Mouse (Mus musculus) thymus, postnatal 4 days (tissue): ENCODE measurements around the gene Ddias.
A peak's percentile ranks its signal among the peaks of the same experiment; 100 is the strongest.
"Not testable (repeated sequence)": the region's sequence is repeated elsewhere in the genome, so short reads cannot be mapped to it uniquely, and the experiment has no call there.

Experiments used
- DNase-seq: peaks from one replicate; pipeline ENCODE4 v3.0.0; 2021

The Ddias gene

GRCm38 (mm10) chr7:92874116-92874675, at the start of gene Ddias, which contains the start of gene Prcp:
Gene Ddias (minus strand): TSS chr7:92874247.
Gene Prcp (plus strand): TSS chr7:92874470.
- DNase-seq = peak; percentile 97

GRCm38 (mm10) chr7:92920857-92921172, 46.8 kb upstream of the Ddias start:
- DNase-seq = no peak

- no peak for DNase-seq
Measured at GRCm38 (mm10) chr7:92920172-92920856, 46.3 kb upstream of the Ddias start.

GRCm38 (mm10) chr7:92904285-92904684, 30.2 kb upstream of the Ddias start:
- not testable (repeated sequence) for DNase-seq

DNA sequence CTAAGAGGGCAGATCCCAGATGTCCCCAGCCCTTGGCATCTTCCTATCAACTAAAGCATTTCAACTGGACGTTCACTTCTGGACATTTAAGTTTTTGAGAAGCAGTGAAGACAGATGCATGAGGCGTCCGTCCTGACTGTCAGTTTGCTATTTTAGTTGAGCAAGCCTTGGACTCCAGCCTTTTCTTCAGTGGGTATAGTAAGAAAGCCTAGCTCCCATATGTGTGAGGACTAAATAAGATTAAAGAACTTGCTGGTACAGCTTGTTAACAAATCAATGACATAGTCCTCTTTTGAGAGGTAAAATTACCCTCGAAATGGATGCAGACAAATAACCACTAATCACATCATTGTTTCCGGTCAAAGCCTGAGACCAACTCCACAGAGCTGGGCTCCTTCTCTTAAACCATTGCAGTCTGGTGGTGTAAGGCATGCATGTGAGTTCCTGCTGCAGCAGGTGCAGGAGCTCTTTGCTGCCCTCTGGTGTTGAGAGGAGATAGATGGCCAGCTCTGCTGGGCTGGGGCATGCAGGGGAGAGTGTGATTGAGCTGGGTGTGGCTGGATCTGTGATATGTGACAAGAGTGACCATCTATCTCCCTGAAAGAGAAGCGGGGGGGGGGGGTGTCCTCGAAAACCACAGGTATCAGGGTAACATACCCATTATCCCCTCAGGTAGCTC, 29.5 kb upstream of the Ddias start:
- DNase-seq = peak; percentile 80

- DNase-seq = no peak
Measured at GRCm38 (mm10) chr7:92897021-92897420, 23.0 kb upstream of the Ddias start.

DNA sequence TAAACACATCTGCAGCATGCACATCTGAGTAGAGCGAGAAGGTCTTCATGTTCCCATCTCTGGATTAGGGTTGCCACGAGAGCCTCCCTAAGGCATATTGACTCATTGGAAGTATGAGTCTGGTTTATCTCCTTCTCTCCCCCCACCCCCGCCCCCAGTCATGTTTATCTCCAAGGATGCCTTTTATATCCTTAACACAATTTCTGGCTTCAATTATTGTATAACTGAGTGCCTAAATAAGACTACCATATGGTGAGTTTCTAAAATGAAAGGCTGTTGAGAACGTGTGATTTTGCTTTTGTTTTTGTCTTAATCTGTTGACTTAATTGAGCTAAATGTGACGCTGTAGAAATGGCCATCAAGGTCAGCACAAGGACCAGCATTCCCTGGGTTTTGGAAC, 22.0 kb upstream of the Ddias start:
- no peak for DNase-seq

GRCm38 (mm10) chr7:92893478-92893877, 19.4 kb upstream of the Ddias start:
- no peak for DNase-seq

DNA sequence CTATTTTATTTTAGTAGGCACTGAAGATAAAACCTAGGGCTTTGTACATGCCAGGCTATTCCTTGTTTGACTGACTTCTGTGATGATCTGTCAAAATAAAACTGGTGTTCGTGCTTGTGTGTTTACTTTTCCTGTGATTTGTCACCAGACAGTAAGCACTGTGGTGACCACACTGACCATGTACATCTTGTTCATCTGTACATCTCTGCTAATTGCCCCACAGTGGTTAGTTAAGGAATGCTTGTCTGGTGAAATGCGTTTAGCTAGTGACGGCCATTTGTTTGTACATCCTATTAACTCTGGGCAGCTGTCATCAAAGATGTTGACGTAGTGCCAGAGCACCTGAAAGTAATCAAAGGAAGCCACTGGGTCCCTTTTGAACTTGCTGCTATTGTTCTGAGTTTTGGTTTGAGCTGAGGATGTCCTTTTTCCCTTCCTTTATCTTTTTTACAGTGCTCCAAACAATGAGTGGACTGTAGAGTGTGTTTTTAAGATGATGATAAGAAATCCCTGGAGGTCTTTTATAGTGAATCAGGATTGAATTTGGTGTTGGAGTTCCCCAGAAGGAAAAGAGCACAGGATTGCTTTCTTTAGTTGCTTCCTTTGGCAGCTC, 16.7 kb upstream of the Ddias start:
- DNase-seq = no peak

- no peak for DNase-seq
Measured at GRCm38 (mm10) chr7:92890211-92890610, 16.2 kb upstream of the Ddias start.

DNA sequence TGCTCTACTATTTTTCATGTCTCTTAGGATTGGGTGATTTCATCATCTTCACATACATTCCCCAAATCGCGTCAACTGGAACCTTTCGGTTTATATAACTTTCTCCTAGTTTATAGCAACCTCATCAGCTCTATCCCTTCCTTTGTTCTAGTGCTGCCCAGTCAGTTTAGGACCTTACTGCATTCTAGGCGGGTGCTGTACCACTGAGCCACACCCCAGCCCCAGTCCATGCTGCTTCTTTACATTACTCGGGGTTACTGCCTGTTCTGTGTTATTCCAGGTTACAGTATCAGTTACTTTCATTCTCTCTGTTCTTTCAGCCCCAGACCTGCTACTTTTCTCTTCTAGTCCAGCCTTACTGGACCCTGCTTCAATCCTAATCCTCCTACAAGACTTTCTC, 13.2 kb upstream of the Ddias start:
- no peak for DNase-seq

- no peak for DNase-seq
Measured at GRCm38 (mm10) chr7:92886801-92887200, 12.8 kb upstream of the Ddias start.

DNA sequence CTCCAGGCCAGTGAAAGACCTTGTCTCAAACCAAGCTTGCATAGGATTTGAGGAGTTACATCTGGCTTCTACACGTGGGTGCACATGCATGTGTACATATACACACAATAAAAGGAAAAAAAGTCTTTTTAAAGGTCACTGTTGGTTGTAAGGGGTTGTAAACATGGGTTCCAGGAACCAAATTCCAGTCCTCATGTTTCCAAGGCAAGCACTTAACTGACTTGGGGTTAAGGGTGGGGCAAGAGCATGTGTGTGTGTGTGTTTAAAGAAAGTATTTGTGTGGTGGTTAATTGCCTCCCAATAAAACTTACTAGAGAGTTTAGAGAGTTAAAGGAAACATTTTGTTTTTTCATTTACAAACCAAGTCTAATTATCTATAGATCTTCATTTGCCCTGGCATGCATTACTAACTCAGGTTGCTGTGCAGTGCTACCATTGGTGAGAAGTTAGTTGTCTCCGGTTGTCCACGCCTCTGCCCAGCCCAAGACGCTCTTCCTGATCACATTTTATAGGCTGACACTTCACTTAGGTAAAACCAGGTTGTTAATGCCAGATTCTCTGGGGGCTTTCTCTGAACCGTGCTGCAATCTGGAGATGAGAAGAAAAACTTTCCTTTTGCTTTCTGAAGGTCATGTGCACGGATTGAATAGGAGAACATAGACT, 11.1 kb upstream of the Ddias start:
- DNase-seq = no peak

DNA sequence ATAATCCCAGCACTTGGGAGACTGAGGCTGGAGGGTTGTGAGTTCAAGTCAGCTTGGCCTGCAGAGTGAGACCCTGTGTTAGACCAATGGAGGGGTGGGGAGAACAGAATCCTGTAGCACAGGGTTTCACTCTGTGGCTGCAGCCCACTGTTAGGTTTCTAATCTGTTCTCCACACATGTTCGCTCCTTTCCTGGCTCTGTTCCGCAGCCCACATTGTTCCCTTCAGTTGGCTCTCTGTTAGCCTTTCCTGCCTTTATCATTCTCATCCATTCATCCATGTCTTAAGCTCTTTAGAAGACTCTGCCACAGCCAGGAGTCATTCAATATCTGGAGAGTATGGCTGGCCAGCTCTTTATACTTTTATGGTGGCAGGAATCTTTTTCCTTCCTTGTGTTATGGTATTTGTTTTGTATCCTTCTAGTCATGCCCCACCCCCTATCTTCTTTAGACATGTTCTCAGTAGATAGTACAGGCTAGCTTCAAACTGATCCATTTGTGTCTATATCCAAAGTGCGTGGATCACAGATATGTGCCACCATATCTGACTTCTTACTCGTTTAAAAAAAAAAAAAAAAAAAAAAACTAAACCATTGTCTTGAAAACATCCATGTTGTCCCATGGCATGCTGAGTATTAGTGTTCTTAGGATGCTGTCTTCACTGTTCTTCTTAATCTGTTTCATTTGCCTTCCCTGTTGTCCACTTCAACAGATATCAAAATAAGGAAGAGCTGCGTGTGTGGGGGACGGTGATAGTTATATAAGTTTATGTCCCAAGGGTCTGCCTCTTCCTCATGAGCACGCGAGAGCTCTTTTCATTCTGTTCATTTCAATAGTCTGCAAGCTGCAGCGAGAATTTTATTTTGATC, 10.0 kb upstream of the Ddias start:
- no peak for DNase-seq

DNA sequence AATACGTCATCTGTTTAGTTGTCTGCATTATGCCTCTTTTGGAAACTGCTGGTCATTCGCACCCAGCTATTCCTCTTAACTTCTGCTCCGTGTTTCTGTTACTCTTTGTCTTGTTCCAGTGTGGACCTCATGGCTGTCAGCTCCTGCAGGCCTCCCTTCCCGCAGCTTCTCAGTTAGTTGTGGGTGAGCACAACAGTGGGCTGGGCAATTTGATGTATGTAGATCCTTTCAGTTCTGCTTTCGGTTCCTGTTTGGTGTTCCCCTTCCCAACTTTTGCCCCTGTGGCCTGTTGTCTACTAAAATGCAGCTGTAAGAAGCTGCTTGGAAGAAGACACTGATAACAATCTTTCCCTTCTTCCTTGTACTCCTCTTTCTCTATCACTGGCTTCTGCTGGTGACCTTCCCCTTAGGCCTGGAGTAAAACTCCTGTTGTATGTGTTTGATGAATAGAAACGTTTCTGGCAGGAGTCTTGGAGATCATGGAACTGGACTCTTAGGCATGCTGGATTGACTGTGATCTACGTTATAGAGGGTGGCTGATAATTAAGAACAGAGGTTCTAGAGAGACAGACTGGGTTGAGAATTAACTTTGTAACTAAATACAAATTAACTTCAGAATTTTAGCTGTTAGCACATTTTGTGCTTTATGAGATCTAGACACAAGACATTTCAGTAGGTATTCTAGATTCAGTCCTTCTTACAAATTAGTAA, 4.7 kb upstream of the Ddias start:
- DNase-seq = no peak

GRCm38 (mm10) chr7:92876538-92876937, 2.5 kb upstream of the Ddias start:
- DNase-seq = no peak

GRCm38 (mm10) chr7:92876066-92876465, 2.0 kb upstream of the Ddias start:
- DNase-seq = no peak

DNA sequence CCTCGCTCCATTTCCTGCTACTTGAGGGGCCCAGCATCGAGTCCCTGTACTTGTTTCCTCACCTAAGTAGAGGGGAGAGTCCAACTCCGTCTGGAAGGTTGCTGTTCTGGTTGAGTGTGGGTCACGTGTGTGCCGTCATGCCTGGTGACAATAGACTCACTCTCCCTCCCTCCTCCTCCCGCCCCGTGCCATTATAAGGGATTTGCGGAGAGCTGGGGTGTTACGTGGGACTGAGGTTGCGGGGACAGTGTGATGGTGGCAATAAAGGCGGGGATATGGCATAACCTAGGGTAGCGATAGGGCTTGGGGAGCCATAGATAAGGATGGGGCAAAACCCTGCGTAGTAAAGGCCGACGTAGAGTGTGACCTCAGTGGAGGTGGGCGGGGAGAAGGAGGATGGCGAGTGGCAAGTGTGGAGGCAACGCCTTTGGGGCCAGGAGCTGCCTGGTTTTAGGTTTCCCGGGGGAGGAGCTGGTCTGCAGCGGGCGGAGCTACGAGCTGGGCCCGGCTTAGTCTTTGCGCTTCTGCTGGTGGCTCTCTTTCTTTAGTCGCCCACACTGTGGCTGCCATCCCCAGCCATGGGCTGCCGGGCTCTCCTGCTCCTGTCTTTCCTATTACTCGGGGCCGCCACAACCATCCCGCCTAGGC, 838 bp upstream of the Ddias start:
- peak; percentile 87 for DNase-seq

GRCm38 (mm10) chr7:92871596-92871995, 2.5 kb downstream of the Ddias start:
- DNase-seq = no peak

- no peak for DNase-seq
Measured at GRCm38 (mm10) chr7:92870161-92870560, 3.9 kb downstream of the Ddias start.

GRCm38 (mm10) chr7:92866526-92866925, 7.5 kb downstream of the Ddias start:
- DNase-seq = no peak
